Mouse (Mus musculus) stomach, embryonic 16.5 days (tissue): ENCODE data around the gene Lsm2. TPM values are rescaled to one million over a fixed set of nuclear protein-coding genes. Genes with fewer than 3 reads are reported as not detected.
"Not testable (repeated sequence)": the region's sequence is repeated elsewhere in the genome, so short reads cannot be mapped to it uniquely, and the experiment has no call there.

Experiments
- ATAC-seq: fragments of 200-750 bp; cut with Nextera tagmentation; 2 replicates; pipeline ENCODE4 v1.8.0; 2017; ENCODE audit warnings: moderate number of reproducible peaks, moderate TSS enrichment; ENCODE audit not compliant: insufficient read depth, low FRiP score
- H3K27ac ChIP-seq: fragments of 300-500 bp; sonication (generic); 2 replicates; pipeline ENCODE4 v1.5.1; 2014; ENCODE audit warnings: low read length
- H3K27me3 ChIP-seq: fragments of 300-500 bp; sonication (generic); 2 replicates; pipeline ENCODE4 v1.6.1; 2014; ENCODE audit warnings: low read length, control low read depth, mixed read lengths; ENCODE audit not compliant: control insufficient read depth, insufficient read depth
- H3K36me3 ChIP-seq: fragments of 300-500 bp; sonication (generic); 2 replicates; pipeline ENCODE4 v1.6.1; 2014; ENCODE audit warnings: low read length; ENCODE audit not compliant: control insufficient read depth, insufficient read depth
- H3K4me1 ChIP-seq: fragments of 300-500 bp; sonication (generic); 2 replicates; pipeline ENCODE4 v1.6.1; 2014; ENCODE audit warnings: low read length, control low read depth, mixed read lengths; ENCODE audit not compliant: control insufficient read depth, insufficient read depth
- H3K4me2 ChIP-seq: fragments of 300-500 bp; sonication (generic); 2 replicates; pipeline ENCODE4 v1.6.1; 2014; ENCODE audit warnings: low read depth, low read length, mixed read lengths
- H3K4me3 ChIP-seq: fragments of 300-500 bp; sonication (generic); replicated peaks from 2 replicates; pipeline ENCODE4 v1.5.1; 2014; ENCODE audit warnings: mild to moderate bottlenecking, low read length
- H3K9ac ChIP-seq: fragments of 300-500 bp; sonication (generic); 2 replicates; pipeline ENCODE4 v1.6.1; 2014; ENCODE audit warnings: low read length
- H3K9me3 ChIP-seq: fragments of 300-500 bp; sonication (generic); replicated peaks from 2 replicates; pipeline ENCODE4 v1.6.1; 2016; ENCODE audit warnings: low read length, control low read depth; ENCODE audit not compliant: control insufficient read depth
- WGBS: fragments of 180-500 bp; shearing (Covaris S2); extraction: QIAGEN DNeasy Blood & Tissue Kit; methylation state at CpG from one replicate; pipeline ENCODE4 v1.1.7; 2014; 5-methylcytosine and 5-hydroxymethylcytosine counted together
- polyA plus RNA-seq: library from polyadenylated mRNA; unstranded; fragments of >200 nt; fragmentation: Nextera tagmentation; extraction: Ambion mirVana; gene quantifications from 2 replicates; pipeline ENCODE4 v1.2.1, GENCODE M21; 2015

Lsm2 gene
- polyA plus RNA-seq, 1 experiment from 2014 or later = 146 TPM

DNA sequence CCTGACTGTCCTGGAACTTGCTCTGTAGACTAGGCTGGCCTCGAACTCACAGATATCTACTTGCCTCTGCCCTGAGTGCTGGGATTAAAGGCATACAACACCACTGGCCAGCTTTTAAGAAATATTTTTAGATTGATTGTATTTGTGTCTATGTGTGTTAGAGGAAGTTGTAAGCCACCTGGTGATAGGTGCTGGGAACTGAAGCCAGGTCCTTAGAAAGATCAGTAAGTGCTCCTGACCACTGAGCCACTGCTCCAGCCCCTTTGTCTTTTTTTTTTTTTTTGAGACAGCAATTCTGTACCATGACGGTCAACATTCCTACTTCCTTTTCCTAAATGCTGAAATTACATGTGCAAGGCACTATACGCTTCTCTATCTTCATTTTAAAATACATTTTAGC lies 28.4 kb upstream of the Lsm2 start:
- no peak overlapping the region for H3K9ac ChIP-seq
- 81% methylated on average over 3 of the region's 3 CpGs for whole genome bisulfite sequencing
- H3K27ac ChIP-seq = no peak overlapping the region

GRCm38 (mm10) chr17:34953904-34954303 lies 27.8 kb upstream of the Lsm2 start:
- peaks cover 4% of the 10 kb centered on the region; the same call in 1 of the 2 replicates for H3K4me1 ChIP-seq
- H3K4me2 ChIP-seq = no peak overlapping the region
- H3K27me3 ChIP-seq = 0 out of 2 replicates have a peak, but pooled peaks cover 4% of the 10 kb centered on the region
- H3K27ac ChIP-seq = no peak overlapping the region
- no peak for ATAC-seq
- no peaks in the 10 kb centered on the region for H3K9me3 ChIP-seq
- no peak overlapping the region for H3K4me3 ChIP-seq
- no peak overlapping the region for H3K9ac ChIP-seq
- 87% methylated on average over 4 of the region's 4 CpGs for WGBS
- H3K36me3 ChIP-seq = peaks cover 10% of the 10 kb centered on the region; the same call in 1 of the 2 replicates

More for the DNA sequence above, 28.4 kb upstream of the Lsm2 start:
- H3K9me3 ChIP-seq = no peaks in the 10 kb centered on the region
- H3K27me3 ChIP-seq = 0 out of 2 replicates have a peak, but pooled peaks cover 4% of the 10 kb centered on the region
- 0 out of 2 replicates have a peak overlapping the region, but pooled peaks have one; percentile 70 for H3K4me2 ChIP-seq
- H3K36me3 ChIP-seq = peaks cover 10% of the 10 kb centered on the region; the same call in 1 of the 2 replicates
- peaks cover 4% of the 10 kb centered on the region; the same call in 1 of the 2 replicates for H3K4me1 ChIP-seq
- H3K4me3 ChIP-seq = no peak overlapping the region
- ATAC-seq = no peak

GRCm38 (mm10) chr17:34954831-34955230 lies 26.8 kb upstream of the Lsm2 start:
- H3K27ac ChIP-seq = no peak overlapping the region
- H3K9me3 ChIP-seq = no peaks in the 10 kb centered on the region
- no peak overlapping the region for H3K4me2 ChIP-seq
- 0 out of 2 replicates have a peak, but pooled peaks cover 4% of the 10 kb centered on the region for H3K27me3 ChIP-seq
- no peak for ATAC-seq
- H3K9ac ChIP-seq = no peak overlapping the region
- peaks cover 4% of the 10 kb centered on the region; the same call in 1 of the 2 replicates for H3K4me1 ChIP-seq
- 91% methylated on average over 4 of the region's 4 CpGs for WGBS
- H3K4me3 ChIP-seq = no peak overlapping the region
- H3K36me3 ChIP-seq = peaks cover 6% of the 10 kb centered on the region; the same call in 1 of the 2 replicates

GRCm38 (mm10) chr17:34955884-34956283 lies 25.8 kb upstream of the Lsm2 start:
- WGBS = 75% methylated on average over 3 of the region's 3 CpGs
- Histone ChIP-seq H3K27ac (no peak overlapping the region), H3K4me3 (no peak overlapping the region), H3K27me3 (0 out of 2 replicates have a peak, but pooled peaks cover 4% of the 10 kb centered on the region), H3K9ac (no peak overlapping the region), H3K36me3 (no peaks in the 10 kb centered on the region), H3K9me3 (no peaks in the 10 kb centered on the region), H3K4me2 (no peak overlapping the region), H3K4me1 (peaks cover 6% of the 10 kb centered on the region)
- no peak for ATAC-seq

DNA sequence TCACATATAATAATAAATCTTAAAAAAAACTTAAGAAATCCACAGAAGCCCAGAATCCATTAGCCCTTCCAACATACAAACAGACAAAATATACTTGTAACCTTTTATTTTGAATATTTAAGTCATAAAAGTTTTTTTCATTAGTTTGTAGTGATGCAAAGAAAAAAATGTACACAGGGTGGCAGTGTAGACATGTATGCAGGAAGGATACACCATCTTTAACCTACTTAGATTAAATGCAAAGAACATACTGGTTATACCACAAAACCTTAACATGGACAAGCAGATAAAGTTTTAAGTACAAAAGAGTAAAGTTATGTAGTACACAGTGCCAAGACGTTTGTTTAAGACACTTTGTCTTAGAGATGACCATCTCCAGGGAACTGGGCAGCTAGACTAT lies 25.3 kb upstream of the Lsm2 start:
- Histone ChIP-seq H3K9me3 (no peaks in the 10 kb centered on the region), H3K27me3 (0 out of 2 replicates have a peak, but pooled peaks cover 4% of the 10 kb centered on the region), H3K9ac (no peak overlapping the region), H3K4me2 (no peak overlapping the region), H3K4me3 (no peak overlapping the region), H3K36me3 (no peaks in the 10 kb centered on the region), H3K4me1 (peaks cover 8% of the 10 kb centered on the region), H3K27ac (no peak overlapping the region)
- 41% methylated on average over 1 of the region's 1 CpGs for WGBS
- ATAC-seq = no peak

- ATAC-seq = not testable (repeated sequence)
These were observed 24.4 kb upstream of the Lsm2 start for GRCm38 (mm10) chr17:34957291-34957690.

DNA sequence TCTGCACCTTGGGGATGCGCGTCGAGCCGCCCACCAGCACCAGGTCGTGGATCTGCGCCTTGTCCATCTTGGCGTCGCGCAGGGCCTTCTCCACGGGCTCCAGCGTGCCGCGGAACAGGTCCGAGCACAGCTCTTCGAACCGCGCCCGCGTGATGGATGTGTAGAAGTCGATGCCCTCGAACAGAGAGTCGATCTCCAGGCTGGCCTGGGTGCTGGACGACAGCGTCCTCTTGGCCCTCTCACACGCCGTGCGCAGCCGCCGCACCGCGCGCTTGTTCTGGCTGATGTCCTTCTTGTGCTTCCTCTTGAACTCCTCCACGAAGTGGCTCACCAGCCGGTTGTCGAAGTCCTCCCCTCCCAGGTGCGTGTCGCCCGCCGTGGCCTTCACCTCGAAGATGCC lies 23.7 kb upstream of the Lsm2 start:
- H3K4me2 ChIP-seq, ATAC-seq, H3K27me3 ChIP-seq, H3K27ac ChIP-seq, H3K4me3 ChIP-seq, H3K9me3 ChIP-seq, H3K36me3 ChIP-seq, H3K9ac ChIP-seq: not testable (repeated sequence)
- 31% methylated on average over 27 of the region's 40 CpGs for WGBS
- H3K4me1 ChIP-seq = peaks cover 17% of the 10 kb centered on the region

More at GRCm38 (mm10) chr17:34957291-34957690, 24.4 kb upstream of the Lsm2 start:
- H3K36me3 ChIP-seq, H3K9me3 ChIP-seq, H3K27ac ChIP-seq, H3K9ac ChIP-seq, H3K27me3 ChIP-seq: not testable (repeated sequence)
- Histone ChIP-seq H3K4me3 (peak overlapping the region; percentile 11; the same call in 1 of the 2 replicates), H3K4me2 (peak overlapping the region; percentile 19; the same call in 1 of the 2 replicates), H3K4me1 (peaks cover 15% of the 10 kb centered on the region)
- 13% methylated on average over 29 of the region's 40 CpGs for WGBS

GRCm38 (mm10) chr17:34958734-34959129 lies 22.9 kb upstream of the Lsm2 start:
- not testable (repeated sequence) for ATAC-seq, H3K9ac ChIP-seq, H3K27ac ChIP-seq, H3K9me3 ChIP-seq, H3K27me3 ChIP-seq, H3K36me3 ChIP-seq
- Histone ChIP-seq H3K4me2 (peak overlapping the region; percentile 48), H3K4me1 (peaks cover 17% of the 10 kb centered on the region), H3K4me3 (peak overlapping the region; percentile 62)
- WGBS = under 1% methylated on average over 25 of the region's 47 CpGs

GRCm38 (mm10) chr17:34959130-34959778 lies 22.4 kb upstream of the Lsm2 start, which contains the start of gene Hspa1b:
Hspa1b (minus strand) TSS chr17:34959238.
- H3K4me3 ChIP-seq = peak within 1 kb of the TSS; percentile 62
- H3K27me3 ChIP-seq, H3K9me3 ChIP-seq, H3K36me3 ChIP-seq: not testable (repeated sequence)
- H3K4me2 ChIP-seq = peak within 1 kb of the TSS; percentile 66
- peak; percentile 95 for ATAC-seq
- peak within 1 kb of the TSS; percentile 99 for H3K27ac ChIP-seq
- WGBS = 0% methylated on average over 25 of the region's 32 CpGs
- peaks cover 17% of the 10 kb centered on the region for H3K4me1 ChIP-seq
- peak within 1 kb of the TSS; percentile 78 for H3K9ac ChIP-seq
